Mouse (Mus musculus) ovary, adult 18-20 months (tissue): ENCODE measurements around the gene Prl6a1.

ENCODE experiments used
- DNase-seq: peaks from one replicate; pipeline ENCODE4 v3.0.0; 2022; ENCODE audit warnings: low spot score, mixed read lengths

The Prl6a1 gene

GRCm38 (mm10) chr13:27312334-27313225 is at the start of gene Prl6a1:
Gene Prl6a1 (plus strand): TSS chr13:27312627.
- DNase-seq, result no peak

GRCm38 (mm10) chr13:27334989-27335388 is 22.6 kb downstream of the Prl6a1 start:
- DNase-seq, result no peak

DNA sequence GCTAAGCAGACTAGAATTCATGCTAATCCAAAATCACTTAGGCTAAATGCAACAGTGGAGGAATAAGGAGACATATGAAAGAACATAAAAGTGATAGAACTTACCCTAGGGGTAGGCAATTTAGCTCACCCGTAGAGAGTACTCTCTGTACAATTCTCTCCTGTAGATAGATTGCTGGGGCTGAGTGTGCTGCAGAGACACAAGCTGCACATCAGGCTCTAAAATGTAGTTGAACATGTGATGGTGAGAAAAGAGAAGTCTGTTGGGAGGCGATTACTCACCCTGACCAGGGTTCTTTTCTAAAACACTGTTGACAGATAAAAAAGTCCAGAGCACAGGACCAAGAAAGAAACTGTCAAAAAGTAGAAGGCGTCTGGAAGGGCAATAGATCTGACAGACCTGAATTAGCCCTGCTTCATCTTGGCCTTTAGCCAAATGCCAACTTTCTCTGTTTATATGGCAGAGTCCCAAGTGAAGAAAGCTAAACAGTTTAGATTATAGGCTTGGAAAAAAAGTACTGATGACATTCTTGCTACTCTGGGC is 30.4 kb downstream of the Prl6a1 start:
- DNase-seq, result no peak

- no peak for DNase-seq
Measured at GRCm38 (mm10) chr13:27345373-27345772, 32.9 kb downstream of the Prl6a1 start, which contains the start of gene Prl8a2. Gene Prl8a2 (plus strand): TSS chr13:27345673.
